Mouse (Mus musculus) MEL (cell line): ENCODE measurements at regions not wholly inside any gene's neighbourhood (a gene's known extent, or its start where the extent isn't known, plus 50 kb on each side); places are given as distances from the start of the nearest gene placed in this dataset.

ENCODE experiments used
- DNase-seq: peaks from one replicate; pipeline ENCODE4 v3.0.0; 2011; ENCODE audit warnings: low read depth, low spot score
- H3K27ac ChIP-seq: 2 replicates; pipeline ENCODE4 v1.5.1; 2012; ENCODE audit warnings: low read depth, mild to moderate bottlenecking, control low read depth, low read length, moderate library complexity; ENCODE audit not compliant: control insufficient read depth
- H3K27me3 ChIP-seq, 2 experiments: fragments of 150-350 bp in 1 of 2; sonication (generic) in 1 of 2; 2 replicates each; pipeline ENCODE4 v1.6.1; 2012; ENCODE audit warnings: low read length in 2 of 2, mild to moderate bottlenecking in 2 of 2, improper control_type of control experiment in 1 of 2, moderate library complexity in 1 of 2; ENCODE audit not compliant: insufficient read depth in 2 of 2, control insufficient read depth in 1 of 2
- H3K36me3 ChIP-seq, 2 experiments: 2 replicates each; pipeline ENCODE4 v1.6.1; 2012 to 2014; ENCODE audit warnings: low read length in 2 of 2, improper control_type of control experiment in 1 of 2, inconsistent platforms in 1 of 2, mild to moderate bottlenecking in 1 of 2; ENCODE audit not compliant: insufficient read depth in 2 of 2, control insufficient read depth in 1 of 2
- H3K4me1 ChIP-seq, 2 experiments: fragments of 150-350 bp in 1 of 2; sonication (generic) in 1 of 2; 2 replicates each; pipeline ENCODE4 v1.6.1; 2012; ENCODE audit warnings: low read length in 2 of 2, improper control_type of control experiment in 1 of 2, mild to moderate bottlenecking in 1 of 2; ENCODE audit not compliant: insufficient read depth in 2 of 2, control insufficient read depth in 1 of 2
- H3K4me3 ChIP-seq, 2 experiments: fragments of 150-350 bp in 1 of 2; sonication (generic) in 1 of 2; 2 replicates each; pipeline ENCODE4 v1.5.1; 2012; ENCODE audit warnings: low read depth in 2 of 2, low read length in 2 of 2, mild to moderate bottlenecking in 2 of 2, moderate library complexity in 2 of 2, control low read depth in 1 of 2, improper control_type of control experiment in 1 of 2; ENCODE audit not compliant: control insufficient read depth in 1 of 2, insufficient read depth in 1 of 2
- H3K79me2 ChIP-seq: 2 replicates; pipeline ENCODE4 v1.6.1; 2012; ENCODE audit warnings: mild to moderate bottlenecking, low read length, moderate library complexity; ENCODE audit not compliant: control insufficient read depth, poor library complexity, insufficient read depth
- H3K9ac ChIP-seq: 2 replicates; pipeline ENCODE4 v1.6.1; 2012; ENCODE audit warnings: low read depth, mild to moderate bottlenecking, control low read depth, low read length, moderate library complexity; ENCODE audit not compliant: control insufficient read depth, poor library complexity, severe bottlenecking
- H3K9me3 ChIP-seq: fragments of 150-350 bp; sonication (generic); replicated peaks from 2 replicates; pipeline ENCODE4 v1.6.1; 2012; ENCODE audit warnings: mild to moderate bottlenecking, low read length, improper control_type of control experiment, moderate library complexity; ENCODE audit not compliant: insufficient read depth
- CHD1 ChIP-seq: IDR thresholded peaks from 2 replicates; pipeline ENCODE4 v1.6.1; 2012; ENCODE audit warnings: low read depth, mild to moderate bottlenecking, inconsistent platforms, low read length, improper control_type of control experiment
- CHD2 ChIP-seq: IDR thresholded peaks from 2 replicates; pipeline ENCODE4 v1.6.1; 2011; ENCODE audit warnings: low read length, improper control_type of control experiment
- E2F4 ChIP-seq: IDR thresholded peaks from 2 replicates; pipeline ENCODE4 v1.6.1; 2011; ENCODE audit warnings: low read depth, low read length, improper control_type of control experiment, borderline replicate concordance
- EP300 ChIP-seq, 2 experiments: IDR thresholded peaks; 2 replicates each; pipeline ENCODE4 v1.6.1; 2011; ENCODE audit warnings: improper control_type of control experiment in 2 of 2, low read length in 2 of 2, low read depth in 1 of 2, mild to moderate bottlenecking in 1 of 2
- ETS1 ChIP-seq: IDR thresholded peaks from 2 replicates; pipeline ENCODE4 v1.6.1; 2012; ENCODE audit warnings: low read depth, mild to moderate bottlenecking, inconsistent platforms, low read length, improper control_type of control experiment, moderate library complexity
- GABPA ChIP-seq: IDR thresholded peaks from 2 replicates; pipeline ENCODE4 v1.6.1; 2012; ENCODE audit warnings: low read depth, mild to moderate bottlenecking, inconsistent platforms, low read length, improper control_type of control experiment, moderate library complexity
- GATA1 ChIP-seq: IDR thresholded peaks from 2 replicates; pipeline ENCODE4 v1.6.1; 2011; ENCODE audit warnings: low read depth, low read length, improper control_type of control experiment
- HCFC1 ChIP-seq: IDR thresholded peaks from 2 replicates; pipeline ENCODE4 v1.6.1; 2012; ENCODE audit warnings: low read depth, mild to moderate bottlenecking, inconsistent platforms, low read length, improper control_type of control experiment, moderate library complexity
- JUND ChIP-seq: IDR thresholded peaks from 2 replicates; pipeline ENCODE4 v1.6.1; 2011; ENCODE audit warnings: low read depth, mild to moderate bottlenecking, improper control_type of control experiment, low read length
- MAFK ChIP-seq: IDR thresholded peaks from 2 replicates; pipeline ENCODE4 v1.6.1; 2011; ENCODE audit warnings: low read depth, mild to moderate bottlenecking, low read length, improper control_type of control experiment, borderline replicate concordance
- MAX ChIP-seq: IDR thresholded peaks from 2 replicates; pipeline ENCODE4 v1.6.1; 2011; ENCODE audit warnings: low read length, improper control_type of control experiment
- MEF2A ChIP-seq: IDR thresholded peaks from 2 replicates; pipeline ENCODE4 v1.6.1; 2014; ENCODE audit warnings: low read depth, mild to moderate bottlenecking, inconsistent platforms, low read length, improper control_type of control experiment; ENCODE audit not compliant: poor library complexity, insufficient replicate concordance, severe bottlenecking; ENCODE audit errors: extremely low read depth
- MXI1 ChIP-seq: IDR thresholded peaks from 2 replicates; pipeline ENCODE4 v1.6.1; 2011; ENCODE audit warnings: mild to moderate bottlenecking, low read depth, low read length, improper control_type of control experiment
- MYB ChIP-seq: IDR thresholded peaks from 2 replicates; pipeline ENCODE4 v1.6.1; 2011; ENCODE audit warnings: mild to moderate bottlenecking, low read depth, low read length, improper control_type of control experiment
- NELFE ChIP-seq: IDR thresholded peaks from 2 replicates; pipeline ENCODE4 v1.6.1; 2011; ENCODE audit warnings: low read depth, low read length, improper control_type of control experiment
- NRF1 ChIP-seq: IDR thresholded peaks from 2 replicates; pipeline ENCODE4 v1.6.1; 2014; ENCODE audit warnings: low read depth, mild to moderate bottlenecking, inconsistent platforms, low read length, improper control_type of control experiment, moderate library complexity; ENCODE audit not compliant: poor library complexity, insufficient read depth, severe bottlenecking
- POLR2A ChIP-seq, 2 experiments: IDR thresholded peaks; 2 replicates each; pipeline ENCODE4 v1.6.1; 2011 to 2012; ENCODE audit warnings: low read length in 2 of 2, mild to moderate bottlenecking in 2 of 2, control low read depth in 1 of 2, improper control_type of control experiment in 1 of 2, low read depth in 1 of 2, moderate library complexity in 1 of 2; ENCODE audit not compliant: control insufficient read depth in 1 of 2, insufficient read depth in 1 of 2, poor library complexity in 1 of 2
- POLR2AphosphoS2 ChIP-seq: IDR thresholded peaks from 2 replicates; pipeline ENCODE4 v1.6.1; 2011; ENCODE audit warnings: low read length, improper control_type of control experiment
- POLR2AphosphoS5 ChIP-seq: IDR thresholded peaks from 2 replicates; pipeline ENCODE4 v1.6.1; 2012; ENCODE audit warnings: low read depth, borderline replicate concordance, mild to moderate bottlenecking, inconsistent platforms, low read length, moderate library complexity, mixed read lengths
- RAD21 ChIP-seq: IDR thresholded peaks from 2 replicates; pipeline ENCODE4 v1.6.1; 2011; ENCODE audit warnings: mild to moderate bottlenecking, low read depth, low read length, improper control_type of control experiment
- RCOR1 ChIP-seq: IDR thresholded peaks from 2 replicates; pipeline ENCODE4 v1.6.1; 2012; ENCODE audit warnings: low read depth, mild to moderate bottlenecking, inconsistent platforms, low read length, improper control_type of control experiment
- SIN3A ChIP-seq: IDR thresholded peaks from 2 replicates; pipeline ENCODE4 v1.6.1; 2012; ENCODE audit warnings: low read length, improper control_type of control experiment, inconsistent platforms
- SMC3 ChIP-seq: IDR thresholded peaks from 2 replicates; pipeline ENCODE4 v1.6.1; 2011; ENCODE audit warnings: low read depth, low read length, improper control_type of control experiment
- TCF12 ChIP-seq: IDR thresholded peaks from 2 replicates; pipeline ENCODE4 v1.6.1; 2014; ENCODE audit warnings: low read depth, mild to moderate bottlenecking, inconsistent platforms, low read length, improper control_type of control experiment, moderate library complexity
- UBTF ChIP-seq: IDR thresholded peaks from 2 replicates; pipeline ENCODE4 v1.6.1; 2012; ENCODE audit warnings: low read depth, mild to moderate bottlenecking, inconsistent platforms, low read length, improper control_type of control experiment, moderate library complexity, borderline replicate concordance; ENCODE audit not compliant: insufficient read depth
- USF1 ChIP-seq: IDR thresholded peaks from 2 replicates; pipeline ENCODE4 v1.6.1; 2014; ENCODE audit warnings: low read depth, mild to moderate bottlenecking, inconsistent platforms, low read length, improper control_type of control experiment, moderate library complexity
- ZKSCAN1 ChIP-seq: IDR thresholded peaks from 2 replicates; pipeline ENCODE4 v1.6.1; 2012; ENCODE audit warnings: low read depth, mild to moderate bottlenecking, inconsistent platforms, low read length, improper control_type of control experiment, moderate library complexity
- ZMIZ1 ChIP-seq: IDR thresholded peaks from 2 replicates; pipeline ENCODE4 v1.6.1; 2012; ENCODE audit warnings: low read depth, mild to moderate bottlenecking, inconsistent platforms, low read length, improper control_type of control experiment, moderate library complexity

DNA sequence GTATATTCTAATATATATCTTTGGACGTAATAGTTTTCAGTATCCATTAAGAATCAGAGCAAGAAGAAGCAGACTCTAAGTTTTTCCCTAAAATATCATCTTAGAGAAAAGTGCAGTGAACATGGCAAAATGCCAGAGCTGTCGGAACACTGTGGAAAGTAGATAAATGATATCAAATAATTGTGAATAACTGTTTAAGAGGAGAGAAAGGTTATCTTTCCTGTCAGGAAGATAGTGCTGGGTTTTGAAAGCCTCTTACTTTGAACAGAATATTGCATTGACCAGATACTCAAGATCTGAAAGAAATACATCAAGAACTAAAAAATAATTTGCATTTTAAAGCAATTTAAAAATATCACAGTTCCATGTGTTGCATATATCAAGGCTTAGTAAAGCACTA is 1549.2 kb downstream of the Pcdh18 start:
- no peak overlapping the region for H3K4me3 ChIP-seq
- H3K27ac ChIP-seq, result no peak overlapping the region
- H3K27me3 ChIP-seq, result no peaks in the 10 kb centered on the region
- H3K79me2 ChIP-seq, result no peaks in the 10 kb centered on the region
- no peak overlapping the region for H3K9ac ChIP-seq
- H3K36me3 ChIP-seq, result no peaks in the 10 kb centered on the region; a peak in 1 of 4 replicates
- no peak for TF ChIP-seq SIN3A
- TF ChIP-seq POLR2AphosphoS2, result no peak
- TF ChIP-seq MXI1, result no peak
- TF ChIP-seq NELFE, result no peak
- no peak for TF ChIP-seq GABPA
- TF ChIP-seq JUND, result no peak
- peak; percentile 69 for TF ChIP-seq RCOR1
- TF ChIP-seq MYB, result peak; percentile 43; the same call in 1 of the 2 replicates
- TF ChIP-seq CHD1, result no peak
- no peak for TF ChIP-seq UBTF
- no peak for TF ChIP-seq CHD2
- TF ChIP-seq NRF1, result no peak
- peak; percentile 91 for TF ChIP-seq TCF12
- TF ChIP-seq ETS1, result peak; percentile 52; the same call in 1 of the 2 replicates
- TF ChIP-seq GATA1, result peak; percentile 77
- TF ChIP-seq EP300 (IDR thresholded peaks at IDR 0.05; ENCODE audit: low read depth in 1 of 2, low read length in 2 of 2), result peak; percentile 78 to 91
- TF ChIP-seq MAX, result no peak
- TF ChIP-seq USF1, result no peak
- peak; percentile 34 for DNase-seq
- no peaks in the 10 kb centered on the region for H3K9me3 ChIP-seq
- peaks cover 0 to 13% of the 10 kb centered on the region in 2 experiments; a peak in 2 of 4 replicates for H3K4me1 ChIP-seq

DNA sequence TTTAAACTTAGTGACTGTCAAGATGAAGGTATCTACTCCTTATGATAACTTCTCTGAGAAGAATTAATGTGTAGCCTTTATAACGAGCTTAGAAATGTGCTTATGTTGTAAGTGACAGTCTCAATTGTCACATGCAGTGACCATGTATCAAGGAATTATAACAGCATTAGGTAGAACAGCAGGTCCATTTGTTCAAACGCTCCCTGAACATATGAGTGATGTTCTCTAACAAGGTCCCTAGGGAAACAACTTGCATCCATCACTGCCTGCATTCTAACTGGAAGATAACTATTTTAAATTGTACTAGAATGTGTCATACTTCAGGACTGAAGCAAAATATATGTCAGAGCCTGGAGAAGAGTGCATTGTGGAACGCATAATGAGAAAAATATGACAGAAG is 1562.8 kb downstream of the Pcdh18 start:
- TF ChIP-seq POLR2AphosphoS5, result no peak
- TF ChIP-seq POLR2A (IDR thresholded peaks at IDR 0.05; ENCODE audit: control insufficient read depth in 1 of 2, insufficient read depth in 1 of 2, low read depth in 1 of 2, low read length in 2 of 2, poor library complexity in 1 of 2), result no peak
- TF ChIP-seq EP300 (IDR thresholded peaks at IDR 0.05; ENCODE audit: low read depth in 1 of 2, low read length in 2 of 2), result no peak
- no peak for TF ChIP-seq E2F4
- TF ChIP-seq MEF2A, result no peak
- TF ChIP-seq SIN3A, result no peak
- no peak for TF ChIP-seq TCF12
- no peak for TF ChIP-seq ZMIZ1
- no peak for TF ChIP-seq POLR2AphosphoS2
- no peak for TF ChIP-seq RAD21
- no peak for TF ChIP-seq MXI1
- no peak for TF ChIP-seq ZKSCAN1
- no peak for TF ChIP-seq CHD2
- TF ChIP-seq USF1, result no peak
- TF ChIP-seq MAFK, result no peak
- no peak for TF ChIP-seq HCFC1
- TF ChIP-seq SMC3, result no peak
- TF ChIP-seq ETS1, result no peak
- H3K27ac ChIP-seq, result no peak overlapping the region
- no peaks in the 10 kb centered on the region for H3K9me3 ChIP-seq
- H3K4me3 ChIP-seq, result no peak overlapping the region
- no peak overlapping the region for H3K9ac ChIP-seq
- no peaks in the 10 kb centered on the region for H3K27me3 ChIP-seq
- H3K4me1 ChIP-seq, result no peaks in the 10 kb centered on the region
- H3K36me3 ChIP-seq, result no peaks in the 10 kb centered on the region
- no peaks in the 10 kb centered on the region for H3K79me2 ChIP-seq
- DNase-seq, result no peak
